8 mouse cellular contexts compared by ENCODE assay signal in the genomic region with DNA sequence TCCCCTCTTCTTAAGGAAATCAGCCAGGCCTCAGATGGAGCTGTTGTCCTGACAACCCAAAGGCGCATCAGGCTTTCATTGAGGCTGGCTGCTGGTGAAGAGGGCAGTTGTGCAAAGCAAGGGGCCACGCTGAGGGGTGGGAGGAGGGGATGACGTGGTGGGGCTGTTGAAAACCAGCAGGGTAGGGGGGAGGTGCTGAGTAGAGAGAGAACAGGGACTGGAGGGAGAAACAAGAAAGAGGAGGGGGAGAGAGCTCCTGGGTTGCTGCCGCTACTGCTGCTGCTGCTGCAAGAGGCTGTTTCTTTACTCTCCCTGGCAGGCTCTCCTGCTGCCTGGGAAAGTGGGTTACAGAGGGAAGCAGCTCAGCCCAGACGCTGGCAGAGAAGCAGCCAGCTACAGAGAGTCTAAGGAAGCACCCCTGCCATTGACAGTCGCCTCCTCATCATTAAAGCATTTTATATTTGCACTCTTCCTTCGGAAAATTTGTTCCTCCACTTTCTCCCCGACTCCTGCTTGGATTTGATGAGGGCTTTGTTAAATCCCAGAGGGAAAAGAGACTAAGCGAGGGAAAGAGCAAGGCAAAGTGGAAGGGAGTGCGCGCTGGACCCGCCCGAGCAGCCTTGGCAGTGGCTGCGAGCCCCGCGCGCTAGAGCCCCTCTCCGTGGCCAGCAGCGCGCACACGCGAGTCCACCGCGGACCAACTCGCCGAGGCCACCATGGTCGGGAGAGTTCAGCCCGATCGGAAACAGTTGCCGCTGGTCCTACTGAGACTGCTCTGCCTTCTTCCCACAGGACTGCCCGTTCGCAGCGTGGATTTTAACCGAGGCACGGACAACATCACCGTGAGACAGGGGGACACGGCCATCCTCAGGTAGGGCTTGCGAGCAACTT.
DNase-seq lines count a peak whose midpoint lies in the region; ATAC-seq lines count a peak whose summit lies in the region.

No protein-coding gene starts in this region.

- 0 out of 2 replicates have a peak, but pooled peaks cover 5% of the 10 kb centered on the region for H3K27me3 ChIP-seq in embryonic facial prominence, embryonic 15.5 days
- H3K27me3 ChIP-seq in neural tube, embryonic 13.5 days, result no peaks in the 10 kb centered on the region

- H3K9ac ChIP-seq in embryonic facial prominence, embryonic 15.5 days, result peak overlapping the region; percentile 16; the same call in 1 of the 2 replicates
- H3K9ac ChIP-seq in neural tube, embryonic 13.5 days, result peak overlapping the region; percentile 80

- H3K27ac ChIP-seq in embryonic facial prominence, embryonic 15.5 days (replicated peaks), result peak overlapping the region; percentile 4; the same call in 1 of the 2 replicates
- H3K27ac ChIP-seq in neural tube, embryonic 13.5 days (replicated peaks), result peak overlapping the region; percentile 89

- H3K4me1 ChIP-seq in embryonic facial prominence, embryonic 15.5 days, result peaks cover 7% of the 10 kb centered on the region; the same call in 1 of the 2 replicates
- peaks cover 38% of the 10 kb centered on the region for H3K4me1 ChIP-seq in neural tube, embryonic 13.5 days (replicated peaks)

- 1% methylated on average over 38 of the region's 38 CpGs for WGBS in embryonic facial prominence, embryonic 15.5 days
- under 1% methylated on average over 38 of the region's 38 CpGs for WGBS in neural tube, embryonic 13.5 days

- peak overlapping the region; percentile 55 for H3K4me3 ChIP-seq in embryonic facial prominence, embryonic 15.5 days (replicated peaks)
- peak overlapping the region; percentile 67 for H3K4me3 ChIP-seq in neural tube, embryonic 13.5 days

- ATAC-seq in embryonic facial prominence, embryonic 15.5 days (ENCODE audit: insufficient number of reproducible peaks, low FRiP score, low TSS enrichment, low read depth), result peak; percentile 80
- ATAC-seq in neural tube, embryonic 13.5 days (ENCODE audit: low read depth), result peak; percentile 95

- no peaks in the 10 kb centered on the region for H3K9me3 ChIP-seq in embryonic facial prominence, embryonic 15.5 days (replicated peaks)
- H3K9me3 ChIP-seq in neural tube, embryonic 13.5 days, result no peaks in the 10 kb centered on the region

- H3K4me2 ChIP-seq in embryonic facial prominence, embryonic 15.5 days (replicated peaks), result peak overlapping the region; percentile 78
- peak overlapping the region; percentile 90 for H3K4me2 ChIP-seq in neural tube, embryonic 13.5 days

- peak; percentile 19 for DNase-seq in adrenal gland, postnatal 14 days
- no peak for DNase-seq in adrenal gland, postnatal 4 days (ENCODE audit: low spot score in 2 of 2)
- peak; percentile 10 to 15 for DNase-seq in adrenal gland, postnatal 36 days
- DNase-seq in heart, postnatal 36 days, result peak; percentile 10 to 26
- peak; percentile 72 to 87 for DNase-seq in left cerebral cortex, postnatal 25 days (ENCODE audit: low spot score in 2 of 2)
- no peak for DNase-seq in spleen, postnatal 14 days (ENCODE audit: low spot score in 2 of 2)

- H3K36me3 ChIP-seq in embryonic facial prominence, embryonic 15.5 days, result no peaks in the 10 kb centered on the region
- H3K36me3 ChIP-seq in neural tube, embryonic 13.5 days, result no peaks in the 10 kb centered on the region

- intact Hi-C loops in heart, postnatal 36 days (cut with DNase I), result no loop called here
- intact Hi-C loops in left cerebral cortex, postnatal 25 days (cut with DNase I), result loop anchor here (5.0 to 10.0 kb wide), 4 partner anchors 142 to 402 kb away; no protein-coding TSS in a partner anchor

Comparison
In these comparisons a context has a peak if more than half of its experiments do, and no peak if none do; other contexts are left out.
1. DNase-seq: peak in adrenal gland, postnatal 14 days (single experiment), adrenal gland, postnatal 36 days (2 of 2), heart, postnatal 36 days (2 of 2) and left cerebral cortex, postnatal 25 days (2 of 2); none in adrenal gland, postnatal 4 days (0 of 2) and spleen, postnatal 14 days (0 of 2).